ENCODE assay signal across 9 mouse cellular contexts in genomic region chr8:121730646-121731045, GRCm38 (mm10). TPM values are rescaled to one million over a fixed set of nuclear protein-coding genes. Genes with fewer than 3 reads are reported as not detected.
A peak's percentile ranks its signal among the peaks of the same experiment; 100 is the strongest.
DNase-seq lines count a peak whose midpoint lies in the region; ATAC-seq lines count a peak whose summit lies in the region.
"Had no signal": no experiment of that assay in that cellular context is flagged by ENCODE, and none has a peak within 500 bp of the region (broad histone marks: within the 10 kb centered on the region; RNA-seq: fewer than 3 reads in every experiment).

No protein-coding gene starts in this region.

- H3K27me3 ChIP-seq in hindbrain, embryonic 15.5 days, result peaks cover 5% of the 10 kb centered on the region; the same call in 1 of the 2 replicates
- peaks cover 56% of the 10 kb centered on the region for H3K27me3 ChIP-seq in neural tube, embryonic 12.5 days (replicated peaks)

- peak overlapping the region; percentile 81 for H3K9ac ChIP-seq in hindbrain, embryonic 15.5 days
- H3K9ac ChIP-seq in neural tube, embryonic 12.5 days, result peak overlapping the region; percentile 68

- peaks cover 34% of the 10 kb centered on the region for H3K4me1 ChIP-seq in hindbrain, embryonic 15.5 days (replicated peaks)
- peaks cover 29% of the 10 kb centered on the region for H3K4me1 ChIP-seq in neural tube, embryonic 12.5 days

- under 1% methylated on average over 34 of the region's 37 CpGs for WGBS in hindbrain, embryonic 15.5 days
- under 1% methylated on average over 37 of the region's 37 CpGs for WGBS in neural tube, embryonic 12.5 days

- peak overlapping the region; percentile 76 for H3K27ac ChIP-seq in hindbrain, embryonic 15.5 days (replicated peaks)
- H3K27ac ChIP-seq in neural tube, embryonic 12.5 days, result no peak overlapping the region

- intact Hi-C loops in left cerebral cortex, postnatal 25 days (cut with DNase I), result loop anchor here (2.0 to 5.0 kb wide), 4 partner anchors 42 to 176 kb away; partner anchors contain the start of genes Slc7a5 and Zcchc14
- intact Hi-C loops in left cerebral cortex, postnatal 14 days (cut with DNase I), result loop anchor here (5.0 kb wide), 1 partner anchor 42 kb away; no protein-coding TSS in a partner anchor
- intact Hi-C loops in heart, postnatal 14 days (cut with DNase I), result no loop called here

- peak; percentile 33; the same call in 1 of the 2 replicates for ATAC-seq in hindbrain, embryonic 15.5 days (ENCODE audit: low FRiP score, low read depth)
- ATAC-seq in neural tube, embryonic 12.5 days (ENCODE audit: low FRiP score, low read depth), result 0 out of 2 replicates have a peak, but pooled peaks have one; percentile 25

- H3K4me3 ChIP-seq in hindbrain, embryonic 15.5 days, result peak overlapping the region; percentile 94
- peak overlapping the region; percentile 57 for H3K4me3 ChIP-seq in neural tube, embryonic 12.5 days

- peak; percentile 27 to 41 for DNase-seq in left cerebral cortex, postnatal 25 days (ENCODE audit: low spot score in 2 of 2)
- DNase-seq in left cerebral cortex, postnatal 14 days (ENCODE audit: low spot score in 2 of 2), result no peak
- peak; percentile 69 to 76 for DNase-seq in cerebellum, postnatal 25 days
- DNase-seq in spleen, adult 12 weeks (ENCODE audit: low spot score), result no peak
- no peak for DNase-seq in heart, postnatal 14 days
- no peak for DNase-seq in testis, postnatal 10 days (ENCODE audit: low spot score)

- H3K4me2 ChIP-seq in hindbrain, embryonic 15.5 days, result peak overlapping the region; percentile 90
- H3K4me2 ChIP-seq in neural tube, embryonic 12.5 days (replicated peaks), result peak overlapping the region; percentile 71

- H3K36me3 ChIP-seq in hindbrain, embryonic 15.5 days, result no peaks in the 10 kb centered on the region
- no peaks in the 10 kb centered on the region for H3K36me3 ChIP-seq in neural tube, embryonic 12.5 days

- no peaks in the 10 kb centered on the region for H3K9me3 ChIP-seq in hindbrain, embryonic 15.5 days
- no peaks in the 10 kb centered on the region for H3K9me3 ChIP-seq in neural tube, embryonic 12.5 days

RNA-seq across cellular contexts. Expression of gene Jph3, which starts 1.2 kb away (rescaled TPM):
- total RNA-seq in left cerebral cortex, postnatal 25 days (2021), result 100 to 1,000 TPM; 254 to 260 TPM
- total RNA-seq in left cerebral cortex, postnatal 14 days (2021), result 100 to 1,000 TPM; 187 to 192 TPM
- polyA plus RNA-seq in hindbrain, embryonic 15.5 days (2015; fragmentation: Nextera tagmentation; extraction: Ambion mirVana), result 108 and 125 TPM in 2 replicates
- polyA plus RNA-seq in neural tube, embryonic 12.5 days (2016; fragmentation: Nextera tagmentation; extraction: Ambion mirVana), result 59.1 and 66.9 TPM in 2 replicates
- total RNA-seq in heart, postnatal 14 days (2021), result not detected
- polyA plus RNA-seq: thymus, postnatal 0 days had no signal

Comparison
In these comparisons a context has a peak if more than half of its experiments do, and no peak if none do; other contexts are left out.
1. DNase-seq: peak in left cerebral cortex, postnatal 25 days (2 of 2) and cerebellum, postnatal 25 days (2 of 2); none in left cerebral cortex, postnatal 14 days (0 of 2), spleen, adult 12 weeks (single experiment), heart, postnatal 14 days (0 of 2) and testis, postnatal 10 days (single experiment).
2. RNA of gene Jph3, which starts 1.2 kb away (total RNA-seq): 254 to 260 TPM in left cerebral cortex, postnatal 25 days and 187 to 192 TPM in left cerebral cortex, postnatal 14 days; not detected in heart, postnatal 14 days; every median in the first group is over 100 times any median in the second.